Mouse (Mus musculus): ENCODE measurements around the gene Sirt7.

Sirt7 gene

GRCm38 (mm10) chr11:120642939-120643600 lies 18.0 kb upstream of the Sirt7 start:
- in situ Hi-C loops (cut with MboI; ENCODE audit: unreplicated experiment in 2 of 2) = no loop called here

- in situ Hi-C loops (cut with MboI; ENCODE audit: unreplicated experiment in 2 of 2) = no loop called here
Observed at GRCm38 (mm10) chr11:120641869-120642268, 16.8 kb upstream of the Sirt7 start.

GRCm38 (mm10) chr11:120641255-120641654 lies 16.2 kb upstream of the Sirt7 start:
- in situ Hi-C loops (cut with MboI; ENCODE audit: unreplicated experiment in 2 of 2) = no loop called here

- in situ Hi-C loops (cut with MboI; ENCODE audit: unreplicated experiment in 2 of 2) = loop anchor here in 1 of 2 experiments (5.0 kb wide), 1 partner anchor 37 kb away; the partner anchor contains the start of gene Aspscr1
Observed at GRCm38 (mm10) chr11:120634810-120635209, 9.8 kb upstream of the Sirt7 start.

GRCm38 (mm10) chr11:120633520-120634343 lies 8.7 kb upstream of the Sirt7 start, which contains the start of gene Mafg:
TSS of gene Mafg (minus strand) at chr11:120633600.
- in situ Hi-C loops (cut with MboI; ENCODE audit: unreplicated experiment in 2 of 2) = loop anchor here in 1 of 2 experiments (5.0 kb wide), 1 partner anchor 39 kb away; the partner anchor contains the start of gene Aspscr1

- in situ Hi-C loops (cut with MboI; ENCODE audit: unreplicated experiment in 2 of 2) = loop anchor here in 1 of 2 experiments (5.0 kb wide), 1 partner anchor 39 kb away; the partner anchor contains the start of gene Aspscr1
Observed at GRCm38 (mm10) chr11:120632559-120633519, 7.8 kb upstream of the Sirt7 start.

- in situ Hi-C loops (cut with MboI; ENCODE audit: unreplicated experiment in 2 of 2) = loop anchor here in 1 of 2 experiments (5.0 kb wide), 1 partner anchor 40 kb away; the partner anchor contains the start of gene Aspscr1
Observed at GRCm38 (mm10) chr11:120631726-120632448, 6.8 kb upstream of the Sirt7 start.

GRCm38 (mm10) chr11:120630881-120631725 lies 6.1 kb upstream of the Sirt7 start:
- in situ Hi-C loops (cut with MboI; ENCODE audit: unreplicated experiment in 2 of 2) = loop anchor here in 1 of 2 experiments (5.0 kb wide), 1 partner anchor 41 kb away; the partner anchor contains the start of gene Aspscr1

GRCm38 (mm10) chr11:120630401-120630871 lies 5.4 kb upstream of the Sirt7 start:
- in situ Hi-C loops (cut with MboI; ENCODE audit: unreplicated experiment in 2 of 2) = loop anchor here in 1 of 2 experiments (5.0 kb wide), 1 partner anchor 42 kb away; the partner anchor contains the start of gene Aspscr1

- in situ Hi-C loops (cut with MboI; ENCODE audit: unreplicated experiment in 2 of 2) = loop anchor here (5.0 to 10.0 kb wide), 2 partner anchors 42 to 145 kb away; partner anchors contain the start of gene Aspscr1 (in 1 of the 2)
Observed at GRCm38 (mm10) chr11:120629911-120630310, 4.9 kb upstream of the Sirt7 start.

- in situ Hi-C loops (cut with MboI; ENCODE audit: unreplicated experiment in 2 of 2) = loop anchor here in 1 of 2 experiments (10.0 kb wide), 1 partner anchor 145 kb away; no protein-coding TSS in a partner anchor
Observed at GRCm38 (mm10) chr11:120629341-120629730, 4.3 kb upstream of the Sirt7 start.

- in situ Hi-C loops (cut with MboI; ENCODE audit: unreplicated experiment in 2 of 2) = loop anchor here in 1 of 2 experiments (10.0 kb wide), 1 partner anchor 146 kb away; no protein-coding TSS in a partner anchor
Observed at GRCm38 (mm10) chr11:120628601-120629340, 3.7 kb upstream of the Sirt7 start.

GRCm38 (mm10) chr11:120627468-120628300 lies 2.6 kb upstream of the Sirt7 start:
- in situ Hi-C loops (cut with MboI; ENCODE audit: unreplicated experiment in 2 of 2) = loop anchor here in 1 of 2 experiments (10.0 kb wide), 1 partner anchor 147 kb away; no protein-coding TSS in a partner anchor

- in situ Hi-C loops (cut with MboI; ENCODE audit: unreplicated experiment in 2 of 2) = loop anchor here in 1 of 2 experiments (10.0 kb wide), 1 partner anchor 148 kb away; no protein-coding TSS in a partner anchor
Observed at GRCm38 (mm10) chr11:120626785-120627467, 1.9 kb upstream of the Sirt7 start.

GRCm38 (mm10) chr11:120624680-120625111 lies 344 bp downstream of the Sirt7 start:
- in situ Hi-C loops (cut with MboI; ENCODE audit: unreplicated experiment in 2 of 2) = loop anchor here (5.0 to 25.0 kb wide), 4 partner anchors 58 to 163 kb away; partner anchors contain the start of genes Cenpx (in 2 of the 2), Lrrc45 (in 2 of the 2), Dus1l (in 1 of the 2) and Gps1 (in 1 of the 2)
